Mouse (Mus musculus) limb, embryonic 12.5 days (tissue): ENCODE measurements at regions not wholly inside any gene's neighbourhood (a gene's known extent, or its start where the extent isn't known, plus 50 kb on each side); places are given as distances from the start of the nearest gene placed in this dataset.

ENCODE experiments used
- ATAC-seq: fragments of 200-750 bp; cut with Nextera tagmentation; 2 replicates; pipeline ENCODE4 v1.8.0; 2017; ENCODE audit warnings: low read depth, moderate TSS enrichment; ENCODE audit not compliant: insufficient number of reproducible peaks, insufficient read depth, low FRiP score, low TSS enrichment
- H3K27ac ChIP-seq: fragments of 300-500 bp; sonication (generic); 2 replicates; pipeline ENCODE4 v1.5.1; 2016; ENCODE audit warnings: mild to moderate bottlenecking, moderate library complexity
- H3K27me3 ChIP-seq: fragments of 300-500 bp; sonication (generic); 2 replicates; pipeline ENCODE4 v1.6.1; 2016; ENCODE audit warnings: mild to moderate bottlenecking, moderate library complexity
- H3K36me3 ChIP-seq: fragments of 300-500 bp; sonication (generic); 2 replicates; pipeline ENCODE4 v1.6.1; 2016; ENCODE audit warnings: mild to moderate bottlenecking, moderate library complexity
- H3K4me1 ChIP-seq: fragments of 300-500 bp; sonication (generic); replicated peaks from 2 replicates; pipeline ENCODE4 v1.6.1; 2016
- H3K4me2 ChIP-seq: fragments of 300-500 bp; sonication (generic); 2 replicates; pipeline ENCODE4 v1.6.1; 2016; ENCODE audit warnings: mild to moderate bottlenecking, moderate library complexity
- H3K4me3 ChIP-seq: fragments of 300-500 bp; sonication (generic); replicated peaks from 2 replicates; pipeline ENCODE4 v1.5.1; 2016; ENCODE audit warnings: mild to moderate bottlenecking
- H3K9ac ChIP-seq: fragments of 300-500 bp; sonication (generic); replicated peaks from 2 replicates; pipeline ENCODE4 v1.6.1; 2016; ENCODE audit warnings: mild to moderate bottlenecking, moderate library complexity
- H3K9me3 ChIP-seq: fragments of 300-500 bp; sonication (generic); 2 replicates; pipeline ENCODE4 v1.6.1; 2016; ENCODE audit warnings: mild to moderate bottlenecking, moderate library complexity
- WGBS: fragments of 180-500 bp; shearing (Covaris S2); methylation state at CpG from one replicate; pipeline ENCODE4 v1.1.7; 2016; 5-methylcytosine and 5-hydroxymethylcytosine counted together

GRCm38 (mm10) chr19:54099292-54099691 is 55.3 kb downstream of the Adra2a start:
- Histone ChIP-seq H3K4me2 (no peak overlapping the region), H3K27ac (no peak overlapping the region), H3K9ac (no peak overlapping the region), H3K4me1 (no peaks in the 10 kb centered on the region; the same call in 1 of the 2 replicates), H3K9me3 (no peaks in the 10 kb centered on the region), H3K27me3 (peaks cover 15% of the 10 kb centered on the region), H3K4me3 (no peak overlapping the region), H3K36me3 (no peaks in the 10 kb centered on the region)
- WGBS, result 87% methylated on average over 9 of the region's 9 CpGs
- no peak for ATAC-seq

GRCm38 (mm10) chr19:54099769-54100168 is 55.8 kb downstream of the Adra2a start:
- no peak for ATAC-seq
- 67% methylated on average over 6 of the region's 6 CpGs for WGBS
- no peaks in the 10 kb centered on the region for H3K36me3 ChIP-seq
- H3K4me1 ChIP-seq, result no peaks in the 10 kb centered on the region
- H3K4me3 ChIP-seq, result no peak overlapping the region
- no peaks in the 10 kb centered on the region for H3K9me3 ChIP-seq
- H3K4me2 ChIP-seq, result no peak overlapping the region
- H3K27me3 ChIP-seq, result peaks cover 15% of the 10 kb centered on the region
- no peak overlapping the region for H3K9ac ChIP-seq
- no peak overlapping the region for H3K27ac ChIP-seq

- Histone ChIP-seq H3K36me3 (no peaks in the 10 kb centered on the region), H3K9me3 (no peaks in the 10 kb centered on the region), H3K4me3 (no peak overlapping the region), H3K27me3 (0 out of 2 replicates have a peak, but pooled peaks cover 3% of the 10 kb centered on the region), H3K9ac (no peak overlapping the region), H3K27ac (no peak overlapping the region), H3K4me2 (no peak overlapping the region), H3K4me1 (0 out of 2 replicates have a peak, but pooled peaks cover 7% of the 10 kb centered on the region)
- no peak for ATAC-seq
- 67% methylated on average over 3 of the region's 3 CpGs for WGBS
These were observed 62.6 kb downstream of the Adra2a start for GRCm38 (mm10) chr19:54106571-54106970.

GRCm38 (mm10) chr19:54107103-54107821 is 63.3 kb downstream of the Adra2a start:
- H3K4me2 ChIP-seq, result peak overlapping the region; percentile 7; the same call in 1 of the 2 replicates
- H3K9ac ChIP-seq, result no peak overlapping the region
- 0 out of 2 replicates have a peak, but pooled peaks cover 3% of the 10 kb centered on the region for H3K27me3 ChIP-seq
- H3K4me1 ChIP-seq, result 0 out of 2 replicates have a peak, but pooled peaks cover 7% of the 10 kb centered on the region
- no peaks in the 10 kb centered on the region for H3K9me3 ChIP-seq
- no peak overlapping the region for H3K4me3 ChIP-seq
- no peaks in the 10 kb centered on the region for H3K36me3 ChIP-seq
- H3K27ac ChIP-seq, result no peak overlapping the region
- ATAC-seq, result no peak
- 38% methylated on average over 13 of the region's 13 CpGs for WGBS

- ATAC-seq, result no peak
- 94% methylated on average over 6 of the region's 6 CpGs for WGBS
- Histone ChIP-seq H3K4me2 (no peak overlapping the region), H3K9ac (no peak overlapping the region), H3K9me3 (no peaks in the 10 kb centered on the region), H3K27me3 (peaks cover 20% of the 10 kb centered on the region), H3K4me1 (0 out of 2 replicates have a peak, but pooled peaks cover 7% of the 10 kb centered on the region), H3K4me3 (no peak overlapping the region), H3K36me3 (no peaks in the 10 kb centered on the region), H3K27ac (no peak overlapping the region)
These were observed 66.1 kb downstream of the Adra2a start for GRCm38 (mm10) chr19:54110080-54110479.

- WGBS, result 77% methylated on average over 3 of the region's 3 CpGs
- Histone ChIP-seq H3K4me2 (no peak overlapping the region), H3K9me3 (no peaks in the 10 kb centered on the region), H3K27ac (no peak overlapping the region), H3K27me3 (peaks cover 36% of the 10 kb centered on the region), H3K4me3 (no peak overlapping the region), H3K36me3 (no peaks in the 10 kb centered on the region), H3K9ac (no peak overlapping the region), H3K4me1 (no peaks in the 10 kb centered on the region)
- no peak for ATAC-seq
These were observed 68.7 kb downstream of the Adra2a start for GRCm38 (mm10) chr19:54112691-54113090.

- Histone ChIP-seq H3K4me2 (no peak overlapping the region), H3K4me1 (no peaks in the 10 kb centered on the region), H3K27me3 (peaks cover 43% of the 10 kb centered on the region), H3K36me3 (no peaks in the 10 kb centered on the region), H3K4me3 (no peak overlapping the region), H3K9ac (no peak overlapping the region), H3K27ac (no peak overlapping the region), H3K9me3 (no peaks in the 10 kb centered on the region)
- 72% methylated on average over 6 of the region's 6 CpGs for WGBS
- ATAC-seq, result no peak
These were observed 69.5 kb downstream of the Adra2a start for GRCm38 (mm10) chr19:54113421-54113820.

- Histone ChIP-seq H3K27me3 (peaks cover 43% of the 10 kb centered on the region), H3K36me3 (no peaks in the 10 kb centered on the region), H3K4me2 (peak overlapping the region; percentile 61), H3K27ac (no peak overlapping the region), H3K9me3 (no peaks in the 10 kb centered on the region), H3K4me1 (no peaks in the 10 kb centered on the region), H3K4me3 (peak overlapping the region; percentile 46), H3K9ac (peak overlapping the region; percentile 40; the same call in 1 of the 2 replicates)
- WGBS, result 6% methylated on average over 22 of the region's 22 CpGs
- ATAC-seq, result peak; percentile 59; the same call in 1 of the 2 replicates
These were observed 70.8 kb downstream of the Adra2a start for GRCm38 (mm10) chr19:54114588-54115317.

- Histone ChIP-seq H3K27me3 (peaks cover 45% of the 10 kb centered on the region), H3K36me3 (no peaks in the 10 kb centered on the region), H3K4me1 (no peaks in the 10 kb centered on the region), H3K4me2 (peak overlapping the region; percentile 61), H3K9me3 (no peaks in the 10 kb centered on the region), H3K27ac (no peak overlapping the region), H3K9ac (no peak overlapping the region), H3K4me3 (peak overlapping the region; percentile 46)
- ATAC-seq, result no peak
- 56% methylated on average over 4 of the region's 4 CpGs for WGBS
These were observed 71.4 kb downstream of the Adra2a start for GRCm38 (mm10) chr19:54115335-54115734.

GRCm38 (mm10) chr19:54116829-54117228 is 72.9 kb downstream of the Adra2a start:
- Histone ChIP-seq H3K27me3 (peaks cover 46% of the 10 kb centered on the region), H3K9ac (no peak overlapping the region), H3K36me3 (no peaks in the 10 kb centered on the region), H3K9me3 (no peaks in the 10 kb centered on the region), H3K27ac (no peak overlapping the region), H3K4me1 (no peaks in the 10 kb centered on the region), H3K4me3 (no peak overlapping the region), H3K4me2 (no peak overlapping the region)
- ATAC-seq, result no peak
- WGBS, result 74% methylated on average over 4 of the region's 4 CpGs

GRCm38 (mm10) chr19:54117676-54118075 is 73.7 kb downstream of the Adra2a start:
- no peaks in the 10 kb centered on the region for H3K9me3 ChIP-seq
- H3K27me3 ChIP-seq, result peaks cover 46% of the 10 kb centered on the region
- no peaks in the 10 kb centered on the region for H3K36me3 ChIP-seq
- no peak overlapping the region for H3K4me2 ChIP-seq
- H3K4me1 ChIP-seq, result no peaks in the 10 kb centered on the region
- no peak overlapping the region for H3K9ac ChIP-seq
- no peak overlapping the region for H3K4me3 ChIP-seq
- H3K27ac ChIP-seq, result no peak overlapping the region
- no peak for ATAC-seq
- whole genome bisulfite sequencing, result 9% methylated on average over 11 of the region's 11 CpGs
